Mouse (Mus musculus) CH12.LX (cell line): ENCODE results near the gene Pdhb.

Experiments
- CTCF ChIP-seq, 2 experiments: IDR thresholded peaks in 1 of 2; conservative IDR thresholded peaks in 1 of 2; 2 replicates each; pipeline ENCODE4 v1.5.1; 2011 to 2012; ENCODE audit warnings: low read depth in 2 of 2, low read length in 2 of 2, improper control_type of control experiment in 1 of 2, inconsistent platforms in 1 of 2, mild to moderate bottlenecking in 1 of 2, moderate library complexity in 1 of 2
- ELF1 ChIP-seq: IDR thresholded peaks from 2 replicates; pipeline ENCODE4 v1.6.1; 2014; ENCODE audit warnings: low read depth, mild to moderate bottlenecking, inconsistent platforms, low read length, improper control_type of control experiment
- EP300 ChIP-seq: IDR thresholded peaks from 2 replicates; pipeline ENCODE4 v1.6.1; 2011; ENCODE audit warnings: low read length, improper control_type of control experiment
- ETS1 ChIP-seq: conservative IDR thresholded peaks from 2 replicates; pipeline ENCODE4 v1.6.1; 2012; ENCODE audit warnings: low read depth, mild to moderate bottlenecking, inconsistent platforms, low read length, improper control_type of control experiment, moderate library complexity
- MAFK ChIP-seq: IDR thresholded peaks from 2 replicates; pipeline ENCODE4 v1.6.1; 2011; ENCODE audit warnings: low read length, improper control_type of control experiment; ENCODE audit not compliant: insufficient replicate concordance
- POLR2A ChIP-seq: IDR thresholded peaks from 2 replicates; pipeline ENCODE4 v1.6.1; 2011; ENCODE audit warnings: low read depth, mild to moderate bottlenecking, improper control_type of control experiment, low read length
- TBP ChIP-seq: conservative IDR thresholded peaks from 2 replicates; pipeline ENCODE4 v1.6.1; 2011; ENCODE audit warnings: low read depth, low read length, improper control_type of control experiment

GRCm38 (mm10) chr14:8219876-8220275, 47.1 kb upstream of the Pdhb start:
- TF ChIP-seq CTCF (conservative IDR thresholded peaks at IDR 0.05 in 1 of 2, IDR thresholded peaks at IDR 0.05 in 1 of 2; ENCODE audit: low read depth in 2 of 2, low read length in 2 of 2) = no peak
- TF ChIP-seq POLR2A = no peak
- TF ChIP-seq ETS1 = no peak
- TF ChIP-seq EP300 = no peak
- no peak for TF ChIP-seq MAFK
- no peak for TF ChIP-seq ELF1
- no peak for TF ChIP-seq TBP
